Mouse (Mus musculus): ENCODE data around the gene Carmil3. TPM values are rescaled to one million over a fixed set of nuclear protein-coding genes. Genes with fewer than 3 reads are reported as not detected.

Gene Carmil3
- total RNA-seq, 1 experiment = 0.58 TPM

DNA sequence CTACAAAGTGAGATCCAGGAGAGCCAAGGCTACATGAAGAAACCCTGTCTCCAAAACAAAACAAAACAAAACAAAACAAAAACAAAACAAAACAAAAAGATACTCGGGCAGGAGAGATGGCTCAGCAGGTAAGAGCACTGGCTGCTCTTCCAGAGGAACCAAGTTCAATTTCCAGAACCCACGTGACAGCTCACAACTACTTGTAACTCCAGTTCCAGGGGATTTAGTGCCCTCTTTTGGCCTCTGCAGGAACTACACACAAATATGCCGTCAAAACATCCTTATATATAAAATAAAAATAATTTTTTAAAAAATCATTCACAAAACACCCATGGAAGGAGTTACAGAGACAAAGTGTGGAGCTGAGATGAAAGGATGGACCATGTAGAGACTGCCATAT lies 37.5 kb downstream of the Carmil3 start:
- Histone ChIP-seq H3K9ac (ENCODE audit: insufficient read depth, low read depth, low read length, poor library complexity, severe bottlenecking) (no peak overlapping the region), H3K27ac (ENCODE audit: insufficient read depth, low read depth, low read length, poor library complexity, severe bottlenecking) (no peak overlapping the region), H3K9me3 (ENCODE audit: control insufficient read depth, insufficient read depth, low read depth, low read length) (no peaks in the 10 kb centered on the region), H3K4me3 (ENCODE audit: insufficient read depth in 1 of 2, low read depth in 1 of 2, low read length in 2 of 2, poor library complexity in 1 of 2, severe bottlenecking in 1 of 2) (no peak overlapping the region), H3K4me1 (ENCODE audit: control insufficient read depth in 2 of 2, insufficient read depth in 2 of 2, low read length in 2 of 2, poor library complexity in 1 of 2) (no peaks in the 10 kb centered on the region), H3K36me3 (ENCODE audit: control insufficient read depth, insufficient read depth, low read length, poor library complexity, severe bottlenecking) (no peaks in the 10 kb centered on the region)
- TF ChIP-seq CHD2 (IDR thresholded peaks at IDR 0.05; ENCODE audit: low read depth, low read length) (no peak), ZC3H11A (IDR thresholded peaks at IDR 0.05; ENCODE audit: borderline replicate concordance, low read depth, low read length) (no peak), ZNF384 (IDR thresholded peaks at IDR 0.05; ENCODE audit: low read depth, low read length) (no peak), MAFK (IDR thresholded peaks at IDR 0.05; ENCODE audit: insufficient read depth, low read depth, low read length) (no peak), HCFC1 (IDR thresholded peaks at IDR 0.05; ENCODE audit: borderline replicate concordance, insufficient read depth, low read length) (no peak)
- peak; percentile 56 for DNase-seq (ENCODE audit: low read depth, low spot score)
- in situ Hi-C loops (cut with MboI; ENCODE audit: low sequenced_read_pairs in 2 of 2, unreplicated experiment in 2 of 2) = no loop called here

DNA sequence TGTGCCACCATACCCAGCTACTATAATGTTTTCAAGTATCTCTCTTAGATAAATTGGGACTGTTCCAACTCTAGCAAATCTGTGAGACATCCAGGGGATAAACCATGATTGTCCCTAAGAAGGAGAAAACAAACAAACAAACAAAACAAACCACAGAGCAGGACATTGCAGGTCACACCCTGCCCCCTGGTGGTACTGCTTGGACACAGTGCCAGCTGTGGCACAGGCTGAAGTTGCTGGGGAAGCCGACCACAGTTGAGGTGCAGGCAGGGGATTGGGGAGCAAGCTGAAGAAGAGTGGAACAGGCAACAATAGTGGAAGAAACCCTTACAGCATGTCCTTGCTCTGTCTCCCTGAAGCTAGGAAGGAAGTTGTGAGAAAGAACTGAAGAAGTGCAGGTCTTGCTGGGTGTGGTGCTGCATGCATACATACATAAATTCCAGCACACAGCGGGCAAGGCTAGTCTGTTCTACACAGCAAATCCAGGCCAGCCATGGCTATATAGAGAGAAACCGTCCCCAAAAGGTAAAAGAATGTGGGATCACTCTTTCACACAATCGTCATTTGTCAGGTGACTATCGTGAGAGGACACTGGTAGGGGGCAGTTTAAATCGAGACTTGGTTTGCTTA lies 45.8 kb downstream of the Carmil3 start:
- H3K4me1 ChIP-seq (ENCODE audit: control insufficient read depth in 2 of 2, insufficient read depth in 2 of 2, low read length in 2 of 2, poor library complexity in 1 of 2) = peaks cover 7 to 16% of the 10 kb centered on the region in 2 experiments; a peak in 3 of 4 replicates
- TF ChIP-seq ZC3H11A (IDR thresholded peaks at IDR 0.05; ENCODE audit: borderline replicate concordance, low read depth, low read length) (no peak), CHD2 (IDR thresholded peaks at IDR 0.05; ENCODE audit: low read depth, low read length) (no peak), ZNF384 (IDR thresholded peaks at IDR 0.05; ENCODE audit: low read depth, low read length) (no peak), MAFK (IDR thresholded peaks at IDR 0.05; ENCODE audit: insufficient read depth, low read depth, low read length) (no peak), HCFC1 (IDR thresholded peaks at IDR 0.05; ENCODE audit: borderline replicate concordance, insufficient read depth, low read length) (no peak)
- no peaks in the 10 kb centered on the region for H3K36me3 ChIP-seq (ENCODE audit: control insufficient read depth, insufficient read depth, low read length, poor library complexity, severe bottlenecking)
- in situ Hi-C loops (cut with MboI; ENCODE audit: low sequenced_read_pairs in 2 of 2, unreplicated experiment in 2 of 2) = no loop called here
- no peak overlapping the region for H3K27ac ChIP-seq (ENCODE audit: insufficient read depth, low read depth, low read length, poor library complexity, severe bottlenecking)
- H3K9me3 ChIP-seq (ENCODE audit: control insufficient read depth, insufficient read depth, low read depth, low read length) = no peaks in the 10 kb centered on the region
- no peak for DNase-seq (ENCODE audit: low read depth, low spot score)
- 0 out of 2 replicates have a peak overlapping the region, but pooled peaks have one; percentile 1 for H3K9ac ChIP-seq (ENCODE audit: insufficient read depth, low read depth, low read length, poor library complexity, severe bottlenecking)
- no peak overlapping the region for H3K4me3 ChIP-seq (ENCODE audit: insufficient read depth in 1 of 2, low read depth in 1 of 2, low read length in 2 of 2, poor library complexity in 1 of 2, severe bottlenecking in 1 of 2)

DNA sequence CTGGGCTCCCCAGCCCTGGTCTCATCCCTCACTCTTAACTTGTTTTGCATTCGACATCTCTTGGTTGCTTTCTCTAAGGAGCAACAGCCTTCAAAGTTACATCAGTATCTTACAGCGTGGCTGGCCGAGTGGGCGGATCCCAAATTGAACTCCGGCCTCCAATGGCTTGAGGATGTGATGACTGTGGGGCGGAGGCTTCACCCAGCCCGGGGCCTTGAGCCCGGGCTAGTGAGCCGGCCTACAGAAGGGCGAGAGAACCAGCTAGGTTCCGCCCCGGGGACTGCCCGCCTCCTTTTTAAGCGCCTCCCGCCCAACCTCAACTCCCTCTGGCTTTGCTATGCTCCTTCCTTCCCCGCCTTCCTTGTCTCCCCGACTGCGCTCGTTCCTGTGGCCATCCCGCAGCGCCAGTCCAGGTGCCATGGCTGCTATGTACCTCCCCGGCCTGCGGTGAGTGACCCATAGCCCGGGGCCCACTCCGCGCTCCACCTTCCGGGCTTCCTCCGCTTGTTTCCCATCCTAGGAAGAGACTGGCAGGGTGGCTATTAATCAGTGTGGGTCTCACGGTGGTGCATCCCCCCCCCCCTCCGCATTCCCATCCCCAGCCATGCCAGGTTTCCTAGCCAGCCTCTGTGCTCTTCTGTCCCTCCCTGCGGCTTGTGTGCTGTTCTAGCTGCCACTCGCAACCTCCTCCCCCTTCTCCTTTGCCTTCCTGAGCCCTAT lies 49.8 kb downstream of the Carmil3 start, which contains the start of gene Pck2:
Pck2 (plus strand) TSS at position 200 of the 720 bp plus-strand sequence.
- Histone ChIP-seq H3K36me3 (ENCODE audit: control insufficient read depth, insufficient read depth, low read length, poor library complexity, severe bottlenecking) (peaks cover 25% of the 10 kb centered on the region), H3K27ac (ENCODE audit: insufficient read depth, low read depth, low read length, poor library complexity, severe bottlenecking) (no peak within 1 kb of the TSS), H3K4me1 (ENCODE audit: control insufficient read depth in 2 of 2, insufficient read depth in 2 of 2, low read length in 2 of 2, poor library complexity in 1 of 2) (peaks cover 7 to 21% of the 10 kb centered on the region in 2 experiments; a peak in 3 of 4 replicates), H3K9me3 (ENCODE audit: control insufficient read depth, insufficient read depth, low read depth, low read length) (no peaks in the 10 kb centered on the region), H3K9ac (ENCODE audit: insufficient read depth, low read depth, low read length, poor library complexity, severe bottlenecking) (peak within 1 kb of the TSS; percentile 81), H3K4me3 (ENCODE audit: insufficient read depth in 1 of 2, low read depth in 1 of 2, low read length in 2 of 2, poor library complexity in 1 of 2, severe bottlenecking in 1 of 2) (peak within 1 kb of the TSS; percentile 71 to 75)
- TF ChIP-seq HCFC1 (IDR thresholded peaks at IDR 0.05; ENCODE audit: borderline replicate concordance, insufficient read depth, low read length) (0 out of 2 replicates have a peak, but pooled peaks have one; percentile 24), ZNF384 (IDR thresholded peaks at IDR 0.05; ENCODE audit: low read depth, low read length) (no peak)
- DNase-seq (ENCODE audit: low read depth, low spot score) = peak; percentile 93
- in situ Hi-C loops (cut with MboI; ENCODE audit: low sequenced_read_pairs in 2 of 2, unreplicated experiment in 2 of 2) = loop anchor here in 1 of 2 experiments (5.0 kb wide), 1 partner anchor 52 kb away; the partner anchor contains the start of genes Psme2 and Rnf31

DNA sequence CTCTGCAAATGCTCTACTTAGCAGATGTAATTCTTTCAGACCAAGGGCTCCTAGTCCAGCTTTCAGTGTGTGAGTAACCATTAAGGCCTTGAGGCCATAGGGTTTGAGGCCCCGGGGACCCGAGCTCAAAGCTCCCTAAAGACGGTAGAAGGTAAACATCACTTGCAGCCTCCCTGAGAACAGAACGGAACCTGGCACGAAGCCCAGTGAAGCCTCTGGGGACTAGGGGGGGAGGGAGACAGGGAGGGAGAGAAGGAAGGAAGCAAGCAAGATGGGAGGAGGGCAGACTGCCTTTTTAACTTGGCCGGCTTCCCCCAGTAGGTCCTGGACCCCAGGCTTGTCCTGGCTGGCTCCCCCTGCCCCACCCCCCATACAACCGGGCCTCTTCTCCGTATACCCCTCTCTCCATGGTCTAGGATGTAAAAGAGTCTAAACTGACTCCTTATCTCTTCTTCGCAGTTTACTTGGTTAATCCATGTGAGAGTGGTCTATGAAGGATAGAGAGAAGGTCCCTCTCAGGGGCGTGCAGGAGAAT lies 50.4 kb downstream of the Carmil3 start:
- Histone ChIP-seq H3K36me3 (ENCODE audit: control insufficient read depth, insufficient read depth, low read length, poor library complexity, severe bottlenecking) (peaks cover 27% of the 10 kb centered on the region), H3K4me1 (ENCODE audit: control insufficient read depth in 2 of 2, insufficient read depth in 2 of 2, low read length in 2 of 2, poor library complexity in 1 of 2) (peaks cover 7 to 21% of the 10 kb centered on the region in 2 experiments; a peak in 3 of 4 replicates), H3K27ac (ENCODE audit: insufficient read depth, low read depth, low read length, poor library complexity, severe bottlenecking) (no peak overlapping the region), H3K9ac (ENCODE audit: insufficient read depth, low read depth, low read length, poor library complexity, severe bottlenecking) (peak overlapping the region; percentile 81), H3K4me3 (ENCODE audit: insufficient read depth in 1 of 2, low read depth in 1 of 2, low read length in 2 of 2, poor library complexity in 1 of 2, severe bottlenecking in 1 of 2) (peak overlapping the region; percentile 71 to 75), H3K9me3 (ENCODE audit: control insufficient read depth, insufficient read depth, low read depth, low read length) (no peaks in the 10 kb centered on the region)
- DNase-seq (ENCODE audit: low read depth, low spot score) = no peak
- in situ Hi-C loops (cut with MboI; ENCODE audit: low sequenced_read_pairs in 2 of 2, unreplicated experiment in 2 of 2) = loop anchor here in 1 of 2 experiments (5.0 kb wide), 1 partner anchor 51 kb away; the partner anchor contains the start of genes Psme2 and Rnf31
- no peak for TF ChIP-seq HCFC1 (IDR thresholded peaks at IDR 0.05; ENCODE audit: borderline replicate concordance, insufficient read depth, low read length)
- no peak for TF ChIP-seq ZC3H11A (IDR thresholded peaks at IDR 0.05; ENCODE audit: borderline replicate concordance, low read depth, low read length)

Data from ES-E14 (cell line).